Mouse (Mus musculus) spleen, adult 2 months (tissue): ENCODE data around the gene Wdr91. TPM values are rescaled to one million over a fixed set of nuclear protein-coding genes. Genes with fewer than 3 reads are reported as not detected.
A peak's percentile ranks its signal among the peaks of the same experiment; 100 is the strongest.

Experiments used
- DNase-seq, 2 experiments: peaks; one replicate each; pipeline versions ENCODE4 v3.0.0 to v3.0.0-alpha.2; 2012 to 2021; ENCODE audit warnings: low spot score in 2 of 2, low read depth in 1 of 2
- H3K27ac ChIP-seq: fragments of 200-500 bp; 2 replicates; pipeline ENCODE4 v1.5.1; 2012; ENCODE audit warnings: low read length, inconsistent platforms; ENCODE audit not compliant: insufficient read depth
- H3K27me3 ChIP-seq: fragments of 200-500 bp; 2 replicates; pipeline ENCODE4 v1.6.1; 2012; ENCODE audit warnings: mild to moderate bottlenecking, moderate library complexity, low read length, inconsistent platforms; ENCODE audit not compliant: control insufficient read depth, insufficient read depth
- H3K36me3 ChIP-seq: fragments of 200-500 bp; 2 replicates; pipeline ENCODE4 v1.6.1; 2012; ENCODE audit warnings: mild to moderate bottlenecking, low read length, inconsistent platforms; ENCODE audit not compliant: control insufficient read depth, insufficient read depth
- H3K4me1 ChIP-seq: fragments of 200-500 bp; 2 replicates; pipeline ENCODE4 v1.6.1; 2011; ENCODE audit warnings: inconsistent platforms; ENCODE audit not compliant: control insufficient read depth, insufficient read depth, insufficient read length
- H3K4me3 ChIP-seq: fragments of 200-500 bp; 2 replicates; pipeline ENCODE4 v1.5.1; 2011; ENCODE audit warnings: mild to moderate bottlenecking, inconsistent platforms; ENCODE audit not compliant: insufficient read depth, insufficient read length; ENCODE audit errors: extremely low read depth
- CTCF ChIP-seq: fragments of 200-500 bp; IDR thresholded peaks from 2 replicates; pipeline ENCODE4 v1.5.1; 2011; ENCODE audit warnings: mild to moderate bottlenecking, inconsistent platforms; ENCODE audit not compliant: insufficient read depth, insufficient read length, insufficient replicate concordance; ENCODE audit errors: extremely low read depth
- POLR2A ChIP-seq: fragments of 200-500 bp; IDR thresholded peaks from 2 replicates; pipeline ENCODE4 v1.6.1; 2011; ENCODE audit warnings: low read depth, low read length, inconsistent platforms
- WGBS: fragments of 180-500 bp; shearing (Covaris S2); methylation state at CpG from one replicate; pipeline ENCODE4 v1.1.7; 2018; 5-methylcytosine and 5-hydroxymethylcytosine counted together
- polyA plus RNA-seq: library from polyadenylated mRNA; depleted of rRNA; stranded (reverse); fragments of >200 nt; gene quantifications from 2 replicates; pipeline ENCODE4 v1.2.3, GENCODE M21; 2012

The Wdr91 gene
- polyA plus RNA-seq, 1 experiment: 32.9 TPM

DNA sequence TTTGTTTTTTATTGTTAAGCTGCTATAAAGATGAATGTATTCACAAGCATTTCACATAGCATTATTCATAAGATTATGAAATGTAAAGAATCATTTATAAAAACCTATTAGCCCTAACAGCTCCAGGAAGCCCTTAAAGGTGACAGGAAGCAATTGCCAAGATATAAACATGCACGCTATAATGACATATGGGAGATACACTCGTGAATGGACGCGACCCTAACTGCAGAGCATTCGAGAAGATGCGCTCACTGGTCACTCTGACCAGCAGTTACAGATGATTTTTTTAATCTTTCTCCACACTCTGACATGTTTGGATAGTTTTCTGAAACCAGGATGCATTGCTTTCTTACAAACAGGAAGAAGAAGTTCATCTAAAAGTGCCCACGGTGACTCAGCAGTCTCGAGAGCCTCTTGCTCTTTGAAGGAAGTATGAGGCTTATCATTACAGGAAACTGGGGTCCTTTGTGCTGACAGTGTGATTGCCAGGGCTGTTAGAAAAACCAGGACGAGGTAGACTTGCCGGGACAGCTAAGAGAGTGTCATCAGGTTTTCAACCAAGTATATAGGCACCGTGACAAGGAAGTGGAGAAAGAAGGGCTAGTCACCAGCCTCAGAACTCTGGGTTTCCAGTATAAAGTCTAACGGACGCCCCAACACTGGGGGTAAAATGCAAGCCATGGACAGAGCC, 41.3 kb downstream of the Wdr91 start:
- Histone ChIP-seq H3K27me3 (no peaks in the 10 kb centered on the region), H3K4me3 (no peak overlapping the region), H3K4me1 (peaks cover 24% of the 10 kb centered on the region; the same call in 1 of the 2 replicates), H3K36me3 (no peaks in the 10 kb centered on the region), H3K27ac (peak overlapping the region; percentile 26)
- WGBS: 16% methylated on average over 13 of the region's 13 CpGs
- TF ChIP-seq CTCF (no peak), POLR2A (no peak)
- no peak for DNase-seq

DNA sequence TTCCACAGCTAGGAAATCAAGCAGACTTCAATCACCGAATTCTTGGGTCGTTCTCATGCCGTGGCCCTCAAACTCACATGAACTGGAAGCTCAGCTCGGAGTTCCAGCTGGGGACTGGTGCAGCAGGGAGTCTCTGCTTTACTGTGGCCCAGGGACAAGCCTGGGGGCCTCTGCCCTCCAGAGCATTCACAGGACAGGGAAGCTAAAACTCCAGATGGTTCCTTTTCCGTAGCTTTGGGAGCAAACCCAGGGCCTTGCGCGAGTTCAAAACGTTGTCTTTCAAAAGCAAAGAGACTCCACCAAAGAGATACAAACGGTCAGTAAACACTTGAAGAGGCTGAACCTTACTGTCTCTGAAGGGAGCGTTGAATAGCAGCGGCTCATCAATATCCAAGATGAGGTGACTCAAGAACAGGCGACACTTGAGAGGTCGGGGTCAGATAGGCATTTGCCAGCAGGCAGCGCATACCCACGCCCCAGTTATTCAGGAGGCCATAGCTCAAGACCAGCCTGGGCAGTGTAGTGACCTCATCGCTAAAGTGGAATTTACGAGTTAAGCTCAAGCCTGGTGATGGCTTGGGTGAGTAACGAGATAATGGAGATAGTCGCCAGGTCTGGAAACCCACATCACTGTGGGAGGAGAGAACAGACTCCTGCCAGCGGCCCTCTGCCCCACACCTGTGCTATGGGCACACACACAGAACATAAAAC, 42.0 kb downstream of the Wdr91 start:
- H3K27me3 ChIP-seq: no peaks in the 10 kb centered on the region
- no peak for TF ChIP-seq POLR2A
- TF ChIP-seq CTCF: no peak
- WGBS: 76% methylated on average over 20 of the region's 20 CpGs
- peak overlapping the region; percentile 10; the same call in 1 of the 2 replicates for H3K27ac ChIP-seq
- H3K36me3 ChIP-seq: no peaks in the 10 kb centered on the region
- H3K4me1 ChIP-seq: peaks cover 23% of the 10 kb centered on the region; the same call in 1 of the 2 replicates
- no peak overlapping the region for H3K4me3 ChIP-seq
- no peak for DNase-seq

DNA sequence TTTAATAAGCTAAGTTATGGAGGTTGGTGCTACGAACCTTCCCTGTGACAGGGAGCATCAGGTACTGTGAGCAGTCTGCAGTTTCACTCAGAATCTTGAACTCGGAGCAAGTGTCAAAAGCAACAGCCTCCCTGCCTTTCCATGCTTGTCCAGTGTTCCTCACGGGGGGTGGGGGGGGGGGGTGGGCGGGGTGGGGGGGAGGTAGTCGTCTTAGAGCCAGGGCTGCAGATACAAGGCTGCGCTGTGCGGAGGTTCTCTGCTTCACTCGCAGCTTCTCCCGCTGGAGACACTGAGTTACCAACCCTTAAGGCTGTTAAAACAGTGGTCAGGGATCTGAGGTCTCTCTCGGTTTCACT, 42.7 kb downstream of the Wdr91 start:
- DNase-seq: no peak
- no peaks in the 10 kb centered on the region for H3K27me3 ChIP-seq
- TF ChIP-seq CTCF (no peak), POLR2A (no peak)
- H3K4me3 ChIP-seq: no peak overlapping the region
- H3K27ac ChIP-seq: no peak overlapping the region
- 63% methylated on average over 10 of the region's 10 CpGs for WGBS
- H3K4me1 ChIP-seq: peaks cover 23% of the 10 kb centered on the region; the same call in 1 of the 2 replicates
- no peaks in the 10 kb centered on the region for H3K36me3 ChIP-seq

DNA sequence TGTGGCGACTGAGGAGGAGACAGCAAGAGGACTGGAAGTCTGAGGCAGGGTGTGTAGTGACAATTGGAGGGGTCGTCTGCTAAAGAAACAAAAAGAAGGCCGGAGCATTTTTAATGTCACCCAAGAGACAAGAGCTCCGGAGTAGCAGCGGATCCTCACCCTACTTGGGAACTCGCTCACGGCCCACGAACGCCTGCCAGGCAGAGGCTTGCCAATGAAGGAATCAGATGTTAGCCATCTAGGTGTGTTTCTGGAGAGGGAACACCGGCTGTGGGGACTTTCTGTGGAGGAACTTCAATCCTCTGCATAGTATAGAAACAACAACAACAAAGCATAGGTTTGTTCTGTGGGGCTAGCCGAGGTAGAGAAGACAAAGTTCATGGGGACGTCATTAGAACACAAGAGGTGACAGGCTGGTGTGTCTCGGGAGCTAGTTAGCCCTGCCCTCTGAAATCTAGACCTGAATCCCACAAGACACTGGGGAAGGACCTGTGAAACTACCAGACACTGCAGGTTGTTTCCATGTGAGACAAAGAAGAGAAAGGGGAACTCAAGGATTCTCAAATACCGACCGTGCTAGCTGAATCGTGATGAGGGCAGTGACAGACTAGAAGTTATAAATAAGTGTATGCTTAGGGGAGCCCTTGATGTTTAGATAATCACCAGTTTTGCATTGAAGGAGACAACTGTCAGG, 43.2 kb downstream of the Wdr91 start:
- TF ChIP-seq CTCF (no peak), POLR2A (no peak)
- H3K4me3 ChIP-seq: no peak overlapping the region
- WGBS: 72% methylated on average over 16 of the region's 16 CpGs
- peak overlapping the region; percentile 48; the same call in 1 of the 2 replicates for H3K27ac ChIP-seq
- H3K4me1 ChIP-seq: peaks cover 23% of the 10 kb centered on the region; the same call in 1 of the 2 replicates
- no peaks in the 10 kb centered on the region for H3K36me3 ChIP-seq
- H3K27me3 ChIP-seq: no peaks in the 10 kb centered on the region
- DNase-seq: no peak

DNA sequence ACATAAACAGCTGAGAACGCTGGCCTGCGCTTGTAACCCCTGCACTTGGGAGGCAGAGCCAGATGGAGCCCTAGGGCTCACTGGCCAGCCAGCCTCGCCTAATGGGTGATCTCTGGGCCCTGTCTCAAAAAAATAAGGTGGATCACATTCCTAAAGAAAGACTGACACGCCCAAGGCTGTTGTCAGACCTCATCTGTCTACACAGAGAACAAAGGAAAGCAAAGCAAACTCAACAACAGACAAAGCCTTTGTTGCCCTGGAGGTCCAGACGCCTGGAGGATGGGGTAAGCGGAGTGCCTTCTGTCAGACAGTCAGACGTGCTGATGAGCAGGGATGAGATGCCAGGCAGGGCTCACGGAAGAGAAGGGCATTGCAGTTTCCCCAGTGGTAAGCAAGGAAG, 43.9 kb downstream of the Wdr91 start:
- no peaks in the 10 kb centered on the region for H3K27me3 ChIP-seq
- H3K36me3 ChIP-seq: no peaks in the 10 kb centered on the region
- peaks cover 26% of the 10 kb centered on the region; the same call in 1 of the 2 replicates for H3K4me1 ChIP-seq
- DNase-seq: no peak
- no peak overlapping the region for H3K27ac ChIP-seq
- H3K4me3 ChIP-seq: no peak overlapping the region
- 88% methylated on average over 8 of the region's 8 CpGs for WGBS
- no peak for TF ChIP-seq POLR2A
- TF ChIP-seq CTCF: no peak

DNA sequence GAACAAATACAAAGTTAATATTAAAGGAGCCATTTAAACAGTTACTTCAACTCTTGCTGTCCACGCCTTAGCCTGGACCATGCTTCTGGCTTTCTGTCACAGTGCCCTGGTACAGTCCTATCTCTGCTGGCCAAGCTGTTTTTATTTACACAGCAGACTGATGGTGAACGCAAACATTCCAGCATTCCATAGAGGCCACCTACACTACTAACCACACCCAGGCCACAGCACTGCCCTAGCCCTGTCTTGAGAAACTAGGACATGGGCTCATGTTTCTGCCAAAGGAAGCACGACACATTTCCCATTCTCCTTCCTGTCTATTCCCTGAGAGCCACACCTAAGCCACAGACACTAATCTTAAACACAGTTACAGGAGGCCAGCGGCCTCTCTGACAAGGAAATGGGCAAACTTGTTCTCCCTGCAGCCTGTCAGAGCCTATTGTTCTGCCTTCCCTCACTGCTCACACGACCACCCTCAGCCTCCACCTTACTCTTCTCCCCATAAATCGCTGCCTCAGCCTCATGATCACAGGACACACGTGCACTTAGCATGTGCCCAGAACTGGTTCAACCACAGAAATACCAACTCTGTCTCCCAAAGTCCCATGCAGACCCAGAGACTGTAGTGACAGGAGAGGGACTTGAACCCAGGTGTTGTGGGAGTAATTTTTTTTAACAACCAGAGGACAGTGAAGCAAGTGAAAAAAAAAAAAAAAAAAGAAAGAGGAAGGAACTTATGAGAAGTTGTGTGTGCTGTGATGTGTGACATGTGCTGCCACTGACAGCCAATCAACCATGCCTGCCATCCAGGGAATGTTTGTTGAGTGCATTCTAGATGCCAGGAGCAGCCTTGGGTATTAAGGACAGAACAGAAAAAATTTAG, 44.7 kb downstream of the Wdr91 start:
- no peaks in the 10 kb centered on the region for H3K36me3 ChIP-seq
- 39% methylated on average over 7 of the region's 7 CpGs for WGBS
- peaks cover 27% of the 10 kb centered on the region; the same call in 1 of the 2 replicates for H3K4me1 ChIP-seq
- peak overlapping the region; percentile 59 for H3K27ac ChIP-seq
- no peak for DNase-seq
- no peaks in the 10 kb centered on the region for H3K27me3 ChIP-seq
- no peak overlapping the region for H3K4me3 ChIP-seq
- no peak for TF ChIP-seq CTCF
- TF ChIP-seq POLR2A: no peak
